Mouse (Mus musculus): Measurements from ENCODE around the gene Gm13124. TPM values are rescaled to one million over a fixed set of nuclear protein-coding genes. Genes with fewer than 3 reads are reported as not detected.
"Not testable (repeated sequence)": the region's sequence is repeated elsewhere in the genome, so short reads cannot be mapped to it uniquely, and the experiment has no call there.

Gene Gm13124
- total and polyA plus RNA-seq, 2 experiments, result not detected

- no peaks in the 10 kb centered on the region for H3K27me3 ChIP-seq (ENCODE audit: control insufficient read depth, insufficient read depth, low read length)
- no peak overlapping the region for H3K4me3 ChIP-seq (ENCODE audit: insufficient read depth, low read depth, low read length)
- H3K36me3 ChIP-seq (ENCODE audit: control insufficient read depth, insufficient read depth, low read length), result no peaks in the 10 kb centered on the region
- DNase-seq (ENCODE audit: extremely low read depth, low read depth, low spot score), result no peak
- H3K9ac ChIP-seq (ENCODE audit: low read depth, low read length), result no peak overlapping the region
- no peak for TF ChIP-seq POLR2A (IDR thresholded peaks at IDR 0.05; ENCODE audit: extremely low read depth, insufficient read depth, low read length)
- TF ChIP-seq CTCF (IDR thresholded peaks at IDR 0.05; ENCODE audit: low read depth, low read length), result no peak
- H3K79me2 ChIP-seq (ENCODE audit: control insufficient read depth, insufficient read depth, low read length), result no peaks in the 10 kb centered on the region
- H3K4me1 ChIP-seq (ENCODE audit: control insufficient read depth, insufficient read depth, low read length), result no peaks in the 10 kb centered on the region
- 57% methylated on average over 2 of the region's 2 CpGs for WGBS
- no peak overlapping the region for H3K27ac ChIP-seq (replicated peaks; ENCODE audit: insufficient read depth, low read depth, low read length)
Measured at GRCm38 (mm10) chr4:144561205-144561604, 3.7 kb downstream of the Gm13124 start.

DNA sequence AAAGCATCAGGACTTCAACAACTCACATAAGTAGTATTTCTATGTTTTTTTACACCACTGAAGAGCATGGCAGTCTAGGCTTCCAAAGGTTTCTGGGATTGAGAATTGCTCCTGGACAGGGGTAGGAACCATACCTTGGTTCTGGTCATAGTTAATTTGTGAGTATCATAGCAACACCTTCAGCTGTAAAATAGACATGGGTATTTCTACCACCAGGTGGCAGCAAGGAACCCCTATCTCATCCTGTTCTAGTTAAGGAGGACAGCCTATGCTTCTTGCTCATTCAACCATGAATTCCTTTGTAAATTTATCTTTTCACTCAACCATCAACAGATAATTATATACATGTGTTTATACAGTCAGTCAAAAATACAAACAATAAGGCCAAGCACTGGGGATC lies 5.1 kb downstream of the Gm13124 start:
- TF ChIP-seq CTCF (IDR thresholded peaks at IDR 0.05; ENCODE audit: low read depth, low read length) (no peak), POLR2A (IDR thresholded peaks at IDR 0.05; ENCODE audit: extremely low read depth, insufficient read depth, low read length) (no peak)
- Histone ChIP-seq H3K27me3 (ENCODE audit: control insufficient read depth, insufficient read depth, low read length) (no peaks in the 10 kb centered on the region), H3K9ac (ENCODE audit: low read depth, low read length) (no peak overlapping the region), H3K36me3 (ENCODE audit: control insufficient read depth, insufficient read depth, low read length) (no peaks in the 10 kb centered on the region), H3K79me2 (ENCODE audit: control insufficient read depth, insufficient read depth, low read length) (no peaks in the 10 kb centered on the region), H3K4me3 (ENCODE audit: insufficient read depth, low read depth, low read length) (no peak overlapping the region), H3K4me1 (ENCODE audit: control insufficient read depth, insufficient read depth, low read length) (no peaks in the 10 kb centered on the region), H3K27ac (replicated peaks; ENCODE audit: insufficient read depth, low read depth, low read length) (no peak overlapping the region)
- DNase-seq (ENCODE audit: extremely low read depth, low read depth, low spot score), result peak; percentile 20

DNA sequence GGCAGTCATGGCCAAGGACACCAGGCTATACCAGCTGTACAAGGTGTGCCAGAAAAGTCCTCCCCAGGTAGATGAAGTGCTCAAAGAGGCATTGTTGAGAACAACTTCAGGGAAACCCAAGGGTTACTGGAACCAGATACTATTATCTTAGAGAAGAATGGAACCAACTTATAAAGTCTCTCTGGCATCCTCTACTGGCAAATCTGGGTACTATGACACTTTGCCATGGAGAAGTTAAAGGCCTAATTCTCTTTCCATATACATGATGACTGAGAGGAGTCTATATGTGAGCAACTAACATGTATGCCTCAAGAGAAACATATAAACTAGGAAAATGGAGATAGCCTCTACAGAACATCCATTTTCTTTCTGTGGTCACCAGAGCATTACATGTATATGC lies 13.8 kb downstream of the Gm13124 start:
- H3K27me3 ChIP-seq (ENCODE audit: control insufficient read depth, insufficient read depth, low read length), result no peaks in the 10 kb centered on the region
- H3K36me3 ChIP-seq (ENCODE audit: control insufficient read depth, insufficient read depth, low read length), result no peaks in the 10 kb centered on the region
- DNase-seq (ENCODE audit: extremely low read depth, low read depth, low spot score), result no peak
- H3K4me1 ChIP-seq (ENCODE audit: control insufficient read depth, insufficient read depth, low read length), result no peaks in the 10 kb centered on the region
- H3K4me3 ChIP-seq (ENCODE audit: insufficient read depth, low read depth, low read length), result no peak overlapping the region
- no peaks in the 10 kb centered on the region for H3K79me2 ChIP-seq (ENCODE audit: control insufficient read depth, insufficient read depth, low read length)
- no peak for TF ChIP-seq POLR2A (IDR thresholded peaks at IDR 0.05; ENCODE audit: extremely low read depth, insufficient read depth, low read length)
- no peak for TF ChIP-seq CTCF (IDR thresholded peaks at IDR 0.05; ENCODE audit: low read depth, low read length)
- no peak overlapping the region for H3K9ac ChIP-seq (ENCODE audit: low read depth, low read length)
- no peak overlapping the region for H3K27ac ChIP-seq (replicated peaks; ENCODE audit: insufficient read depth, low read depth, low read length)

- DNase-seq (ENCODE audit: extremely low read depth, low read depth, low spot score); H3K4me3 ChIP-seq (ENCODE audit: insufficient read depth, low read depth, low read length); H3K27me3 ChIP-seq (ENCODE audit: control insufficient read depth, insufficient read depth, low read length); H3K27ac ChIP-seq (replicated peaks; ENCODE audit: insufficient read depth, low read depth, low read length); H3K36me3 ChIP-seq (ENCODE audit: control insufficient read depth, insufficient read depth, low read length); H3K79me2 ChIP-seq (ENCODE audit: control insufficient read depth, insufficient read depth, low read length); H3K9ac ChIP-seq (ENCODE audit: low read depth, low read length); H3K4me1 ChIP-seq (ENCODE audit: control insufficient read depth, insufficient read depth, low read length): not testable (repeated sequence)
- 91% methylated on average over 13 of the region's 13 CpGs for WGBS
Measured at GRCm38 (mm10) chr4:144545339-144545738, 19.6 kb downstream of the Gm13124 start.

DNA sequence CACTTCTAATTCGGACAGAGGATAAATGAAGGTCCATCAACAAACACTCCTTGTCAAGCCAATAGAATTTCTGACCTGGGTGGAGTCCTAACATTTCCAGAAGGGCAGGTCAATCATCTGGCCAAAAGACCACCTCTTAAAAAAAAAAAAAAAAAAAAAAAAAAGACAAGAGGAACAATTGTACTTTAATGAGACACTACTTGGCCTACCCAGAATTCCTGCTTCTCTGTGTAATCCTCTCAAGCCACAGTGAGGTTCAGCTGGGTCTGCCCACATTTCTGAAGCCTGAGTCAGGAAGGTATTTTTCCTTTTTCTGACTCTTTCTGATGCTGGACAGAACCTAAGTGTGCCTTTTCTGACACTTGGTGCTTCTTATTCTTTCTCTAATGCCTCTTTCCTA lies 20.2 kb downstream of the Gm13124 start:
- no peak for DNase-seq (ENCODE audit: extremely low read depth, low read depth, low spot score)
- H3K27me3 ChIP-seq (ENCODE audit: control insufficient read depth, insufficient read depth, low read length), result no peaks in the 10 kb centered on the region
- no peak overlapping the region for H3K27ac ChIP-seq (replicated peaks; ENCODE audit: insufficient read depth, low read depth, low read length)
- H3K36me3 ChIP-seq (ENCODE audit: control insufficient read depth, insufficient read depth, low read length), result no peaks in the 10 kb centered on the region
- no peaks in the 10 kb centered on the region for H3K4me1 ChIP-seq (ENCODE audit: control insufficient read depth, insufficient read depth, low read length)
- no peak overlapping the region for H3K4me3 ChIP-seq (ENCODE audit: insufficient read depth, low read depth, low read length)
- H3K9ac ChIP-seq (ENCODE audit: low read depth, low read length), result no peak overlapping the region
- WGBS, result 83% methylated on average over 1 of the region's 1 CpGs
- no peaks in the 10 kb centered on the region for H3K79me2 ChIP-seq (ENCODE audit: control insufficient read depth, insufficient read depth, low read length)
- TF ChIP-seq POLR2A (IDR thresholded peaks at IDR 0.05; ENCODE audit: extremely low read depth, insufficient read depth, low read length) (no peak), CTCF (IDR thresholded peaks at IDR 0.05; ENCODE audit: low read depth, low read length) (no peak)

DNA sequence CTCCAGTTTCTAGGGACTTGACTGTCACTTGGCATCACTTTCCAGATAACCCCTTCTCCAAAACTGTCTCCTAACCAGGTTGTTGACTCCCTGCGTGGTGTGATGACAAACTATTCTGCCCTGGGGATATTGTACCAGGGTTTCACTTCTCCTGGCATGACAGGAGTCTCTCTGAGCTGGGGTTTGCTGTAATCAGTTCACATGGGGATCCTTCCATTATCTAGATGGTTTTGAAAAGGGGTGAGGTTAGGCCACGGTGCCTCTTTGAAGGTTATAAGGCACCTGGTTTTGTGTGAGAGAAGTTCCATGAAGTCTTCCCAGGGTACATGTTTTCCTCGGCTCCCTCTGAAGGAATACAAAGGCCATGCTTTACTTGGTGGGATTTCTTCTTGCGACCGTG lies 45.4 kb downstream of the Gm13124 start, which contains the start of gene 9430007A20Rik:
TSS of gene 9430007A20Rik (plus strand) at position 301 of the 400 bp plus-strand sequence.
- Histone ChIP-seq H3K4me3 (ENCODE audit: insufficient read depth, low read depth, low read length) (no peak within 1 kb of the TSS), H3K9ac (ENCODE audit: low read depth, low read length) (no peak within 1 kb of the TSS), H3K27ac (replicated peaks; ENCODE audit: insufficient read depth, low read depth, low read length) (no peak within 1 kb of the TSS), H3K79me2 (ENCODE audit: control insufficient read depth, insufficient read depth, low read length) (no peaks in the 10 kb centered on the region), H3K27me3 (ENCODE audit: control insufficient read depth, insufficient read depth, low read length) (no peaks in the 10 kb centered on the region), H3K36me3 (ENCODE audit: control insufficient read depth, insufficient read depth, low read length) (no peaks in the 10 kb centered on the region), H3K4me1 (ENCODE audit: control insufficient read depth, insufficient read depth, low read length) (no peaks in the 10 kb centered on the region)
- no peak for DNase-seq (ENCODE audit: extremely low read depth, low read depth, low spot score)
- TF ChIP-seq CTCF (IDR thresholded peaks at IDR 0.05; ENCODE audit: low read depth, low read length) (no peak), POLR2A (IDR thresholded peaks at IDR 0.05; ENCODE audit: extremely low read depth, insufficient read depth, low read length) (no peak)
- WGBS, result 68% methylated on average over 5 of the region's 5 CpGs
